Mouse (Mus musculus) cerebellum, adult 2 months (tissue): ENCODE data around the gene Flt1. TPM values are rescaled to one million over a fixed set of nuclear protein-coding genes. Genes with fewer than 3 reads are reported as not detected.

ENCODE experiments used
- DNase-seq, 2 experiments: peaks; one replicate each; pipeline ENCODE4 v3.0.0; 2021
- H3K27ac ChIP-seq: fragments of 200-500 bp; 2 replicates; pipeline ENCODE4 v1.5.1; 2012; ENCODE audit warnings: low read length, control low read depth, inconsistent platforms; ENCODE audit not compliant: insufficient read depth
- H3K27me3 ChIP-seq: fragments of 200-500 bp; 2 replicates; pipeline ENCODE4 v1.6.1; 2012; ENCODE audit warnings: inconsistent platforms, mild to moderate bottlenecking, low read length, moderate library complexity; ENCODE audit not compliant: control insufficient read depth, insufficient read depth
- H3K4me1 ChIP-seq: fragments of 200-500 bp; 2 replicates; pipeline ENCODE4 v1.6.1; 2011; ENCODE audit warnings: low read length; ENCODE audit not compliant: control insufficient read depth, insufficient read depth
- H3K4me3 ChIP-seq: fragments of 200-500 bp; replicated peaks from 2 replicates; pipeline ENCODE3; 2011; ENCODE audit warnings: mild to moderate bottlenecking, low read depth, low read length, control low read depth; ENCODE audit not compliant: insufficient read depth
- CTCF ChIP-seq: fragments of 200-500 bp; IDR thresholded peaks from 2 replicates; pipeline ENCODE4 v1.5.1; 2011; ENCODE audit warnings: low read depth, mild to moderate bottlenecking, control low read depth, low read length, moderate library complexity, borderline replicate concordance; ENCODE audit not compliant: insufficient read depth
- POLR2A ChIP-seq: fragments of 200-500 bp; IDR thresholded peaks from 2 replicates; pipeline ENCODE4 v1.6.1; 2011; ENCODE audit warnings: low read length, control low read depth, borderline replicate concordance; ENCODE audit not compliant: insufficient read depth
- whole genome bisulfite sequencing: fragments of 180-500 bp; shearing (Covaris S2); methylation state at CpG from one replicate; pipeline ENCODE4 v1.1.7; 2018; 5-methylcytosine and 5-hydroxymethylcytosine counted together
- polyA plus RNA-seq: library from polyadenylated mRNA; depleted of rRNA; stranded (reverse); fragments of >200 nt; gene quantifications from 2 replicates; pipeline ENCODE4 v1.2.3, GENCODE M21; 2012

Flt1 gene
- polyA plus RNA-seq, 1 experiment = 24.7 TPM

- Histone ChIP-seq H3K27me3 (no peaks in the 10 kb centered on the region; the same call in 1 of the 2 replicates), H3K4me3 (no peak overlapping the region), H3K27ac (no peak overlapping the region), H3K4me1 (no peaks in the 10 kb centered on the region)
- DNase-seq = no peak
- 30% methylated on average over 12 of the region's 12 CpGs for WGBS
- TF ChIP-seq CTCF (no peak), POLR2A (no peak)
Measured at GRCm38 (mm10) chr5:147679316-147679715, 46.5 kb downstream of the Flt1 start.

DNA sequence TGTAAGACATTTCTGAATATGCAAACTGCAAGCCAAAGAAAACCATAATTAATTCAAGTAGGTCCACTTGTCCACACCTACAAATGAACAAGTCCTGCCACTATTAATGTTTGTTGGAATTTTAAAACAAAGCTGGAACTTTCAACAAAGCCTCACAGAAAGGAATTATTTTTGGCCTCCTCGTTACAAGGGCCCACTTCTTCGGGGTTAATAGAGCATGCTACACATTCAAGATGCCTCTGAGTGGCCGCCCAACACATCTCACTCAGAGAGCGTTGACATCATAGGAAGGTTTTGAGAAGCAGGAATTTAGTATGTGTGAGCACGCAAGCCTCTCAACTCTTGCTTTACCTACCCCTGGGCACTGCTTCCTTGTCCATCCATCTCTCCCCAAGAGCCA lies 50.0 kb downstream of the Flt1 start:
- peaks cover 2% of the 10 kb centered on the region; the same call in 1 of the 2 replicates for H3K4me1 ChIP-seq
- H3K27ac ChIP-seq = no peak overlapping the region
- no peak overlapping the region for H3K4me3 ChIP-seq
- WGBS = 69% methylated on average over 5 of the region's 5 CpGs
- no peak for DNase-seq
- TF ChIP-seq POLR2A (no peak), CTCF (no peak)
- H3K27me3 ChIP-seq = no peaks in the 10 kb centered on the region; the same call in 1 of the 2 replicates

- DNase-seq = peak; percentile 15 to 45
- TF ChIP-seq POLR2A = no peak
- TF ChIP-seq CTCF = no peak
- 16% methylated on average over 19 of the region's 19 CpGs for WGBS
- no peaks in the 10 kb centered on the region for H3K27me3 ChIP-seq
- H3K4me1 ChIP-seq = peaks cover 2% of the 10 kb centered on the region; the same call in 1 of the 2 replicates
- H3K4me3 ChIP-seq = peak overlapping the region; percentile 31
- H3K27ac ChIP-seq = no peak overlapping the region
Measured at GRCm38 (mm10) chr5:147671765-147672424, 53.9 kb downstream of the Flt1 start.

GRCm38 (mm10) chr5:147668637-147669344 lies 57.0 kb downstream of the Flt1 start:
- no peak for DNase-seq
- 88% methylated on average over 15 of the region's 15 CpGs for WGBS
- Histone ChIP-seq H3K4me3 (no peak overlapping the region), H3K27ac (no peak overlapping the region), H3K27me3 (no peaks in the 10 kb centered on the region), H3K4me1 (peaks cover 2% of the 10 kb centered on the region; the same call in 1 of the 2 replicates)
- TF ChIP-seq CTCF (no peak), POLR2A (no peak)

DNA sequence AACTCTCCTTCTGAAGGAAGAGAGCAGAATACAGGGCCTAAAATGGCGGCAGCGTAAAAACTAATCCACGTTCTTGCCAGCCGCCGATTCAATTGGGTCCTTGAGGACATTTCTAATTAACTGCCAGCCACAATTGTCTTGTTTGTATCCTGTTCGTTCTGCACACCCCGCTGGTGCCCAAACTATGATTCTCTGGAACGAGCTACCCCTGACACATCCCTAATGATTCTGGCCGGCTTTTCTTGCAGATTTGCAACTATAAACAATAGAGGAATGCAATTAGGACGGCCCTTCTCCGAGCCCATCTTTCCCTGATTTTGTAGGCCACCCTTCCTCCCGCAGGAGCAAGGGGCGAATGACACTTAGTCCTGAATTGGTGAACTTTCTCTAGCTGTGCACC lies 59.9 kb downstream of the Flt1 start:
- TF ChIP-seq POLR2A (no peak), CTCF (no peak)
- Histone ChIP-seq H3K4me3 (no peak overlapping the region), H3K27me3 (no peaks in the 10 kb centered on the region), H3K27ac (no peak overlapping the region), H3K4me1 (no peaks in the 10 kb centered on the region)
- DNase-seq = no peak
- WGBS = 87% methylated on average over 13 of the region's 13 CpGs

DNA sequence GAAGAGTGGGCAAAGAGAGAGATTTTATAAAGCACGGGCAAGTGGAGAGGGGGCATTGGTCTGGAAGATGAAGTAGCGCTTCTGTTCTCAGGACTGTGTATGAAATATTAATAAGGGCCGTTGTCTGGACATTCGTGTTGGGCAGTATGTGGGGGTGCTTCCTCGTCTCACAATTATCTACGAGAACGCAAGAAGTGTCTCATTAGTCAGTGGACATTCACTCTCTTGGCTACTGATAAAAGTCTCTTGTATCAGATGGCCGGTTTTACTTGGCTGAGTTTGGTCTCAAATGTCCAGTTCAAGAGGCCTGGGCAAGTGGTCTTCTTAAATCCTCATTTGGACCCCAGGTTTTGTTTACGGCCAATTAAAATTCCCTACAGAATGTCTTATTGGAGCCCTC lies 60.4 kb downstream of the Flt1 start:
- Histone ChIP-seq H3K27me3 (no peaks in the 10 kb centered on the region; the same call in 1 of the 2 replicates), H3K4me1 (no peaks in the 10 kb centered on the region), H3K27ac (no peak overlapping the region), H3K4me3 (no peak overlapping the region)
- no peak for TF ChIP-seq POLR2A
- no peak for TF ChIP-seq CTCF
- WGBS = 82% methylated on average over 9 of the region's 9 CpGs
- no peak for DNase-seq

DNA sequence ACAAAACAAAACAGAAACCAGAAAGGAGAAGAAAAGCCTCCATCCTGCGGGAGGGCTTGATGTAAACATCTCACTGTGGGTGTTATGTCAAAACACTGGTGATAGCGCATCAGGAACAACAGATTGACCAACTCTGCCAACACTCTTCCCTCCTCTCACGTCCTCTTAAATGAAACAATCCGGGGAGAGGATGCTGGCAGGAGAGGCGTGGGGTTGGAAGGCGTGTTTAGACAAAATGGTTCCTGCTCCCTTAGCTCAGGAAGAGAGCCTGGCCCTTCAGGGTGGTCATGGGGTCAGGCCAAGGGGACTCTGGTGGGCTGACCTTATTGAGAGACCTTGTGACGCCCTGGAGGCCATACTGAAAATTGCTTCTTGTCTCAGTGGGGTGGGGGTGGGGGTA lies 65.9 kb downstream of the Flt1 start:
- Histone ChIP-seq H3K27ac (no peak overlapping the region), H3K4me3 (no peak overlapping the region), H3K4me1 (no peaks in the 10 kb centered on the region), H3K27me3 (no peaks in the 10 kb centered on the region; the same call in 1 of the 2 replicates)
- DNase-seq = no peak
- 84% methylated on average over 7 of the region's 7 CpGs for WGBS
- TF ChIP-seq POLR2A (no peak), CTCF (no peak)

- WGBS = 64% methylated on average over 17 of the region's 17 CpGs
- no peak overlapping the region for H3K27ac ChIP-seq
- no peak for DNase-seq
Measured at GRCm38 (mm10) chr5:147657882-147658855, 67.6 kb downstream of the Flt1 start.

More at GRCm38 (mm10) chr5:147657882-147658855, 67.6 kb downstream of the Flt1 start:
- TF ChIP-seq CTCF = no peak
- TF ChIP-seq POLR2A = no peak
- H3K27me3 ChIP-seq = no peaks in the 10 kb centered on the region; the same call in 1 of the 2 replicates
- no peaks in the 10 kb centered on the region for H3K4me1 ChIP-seq
- no peak overlapping the region for H3K4me3 ChIP-seq
